Mouse (Mus musculus): ENCODE results near the gene Acy3.

DNA sequence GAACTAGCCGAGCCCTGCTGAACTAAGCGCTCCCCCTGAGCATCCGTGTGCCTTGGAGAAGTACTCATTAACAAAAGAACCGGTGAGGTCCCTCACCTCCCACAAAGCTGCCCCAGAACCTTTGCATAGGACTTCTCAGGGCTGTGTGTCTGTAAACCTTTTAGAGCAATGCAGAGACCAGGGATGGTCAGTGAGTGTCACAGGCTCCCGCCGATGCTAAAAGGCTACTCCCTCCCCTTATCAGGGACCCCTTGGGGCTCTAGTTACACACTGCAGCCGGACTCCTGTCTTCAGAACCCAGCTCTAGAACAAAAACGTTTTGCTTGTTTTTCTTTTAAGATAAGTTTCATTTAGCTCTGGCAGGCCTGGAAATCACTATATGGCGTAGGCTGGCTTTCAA lies 26.7 kb downstream of the Acy3 start:
- TF ChIP-seq CTCF (IDR thresholded peaks at IDR 0.05; ENCODE audit: extremely low read depth, insufficient read depth, low read length) (no peak), POLR2A (IDR thresholded peaks at IDR 0.05; ENCODE audit: extremely low read depth, insufficient read depth, low read length) (no peak)
